Mouse (Mus musculus): ENCODE data around the gene Daxx. TPM values are rescaled to one million over a fixed set of nuclear protein-coding genes. Genes with fewer than 3 reads are reported as not detected.
"Not testable (repeated sequence)": the region's sequence is repeated elsewhere in the genome, so short reads cannot be mapped to it uniquely, and the experiment has no call there.

Daxx gene
- total RNA-seq, 2 experiments from 2014 or later: 25.4 to 26.3 TPM

DNA sequence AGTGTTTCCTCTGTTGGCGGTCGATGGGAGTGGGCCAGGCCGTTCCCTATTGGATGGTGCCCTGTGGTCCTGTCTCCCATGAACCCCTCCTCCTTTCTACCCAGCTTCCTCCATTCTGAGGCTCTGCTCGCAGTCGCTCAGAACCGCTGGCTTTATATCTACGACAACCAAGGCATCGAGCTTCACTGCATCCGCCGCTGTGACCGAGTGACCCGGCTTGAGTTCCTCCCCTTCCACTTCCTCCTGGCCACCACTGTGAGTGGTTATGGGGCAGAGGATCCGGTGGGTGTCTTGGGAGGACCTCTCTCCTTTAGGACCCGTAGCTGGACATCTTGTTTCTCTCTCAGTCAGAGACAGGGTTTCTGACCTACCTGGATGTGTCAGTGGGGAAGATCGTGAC is 34.2 kb downstream of the Daxx start:
- DNase-seq: no peak

DNA sequence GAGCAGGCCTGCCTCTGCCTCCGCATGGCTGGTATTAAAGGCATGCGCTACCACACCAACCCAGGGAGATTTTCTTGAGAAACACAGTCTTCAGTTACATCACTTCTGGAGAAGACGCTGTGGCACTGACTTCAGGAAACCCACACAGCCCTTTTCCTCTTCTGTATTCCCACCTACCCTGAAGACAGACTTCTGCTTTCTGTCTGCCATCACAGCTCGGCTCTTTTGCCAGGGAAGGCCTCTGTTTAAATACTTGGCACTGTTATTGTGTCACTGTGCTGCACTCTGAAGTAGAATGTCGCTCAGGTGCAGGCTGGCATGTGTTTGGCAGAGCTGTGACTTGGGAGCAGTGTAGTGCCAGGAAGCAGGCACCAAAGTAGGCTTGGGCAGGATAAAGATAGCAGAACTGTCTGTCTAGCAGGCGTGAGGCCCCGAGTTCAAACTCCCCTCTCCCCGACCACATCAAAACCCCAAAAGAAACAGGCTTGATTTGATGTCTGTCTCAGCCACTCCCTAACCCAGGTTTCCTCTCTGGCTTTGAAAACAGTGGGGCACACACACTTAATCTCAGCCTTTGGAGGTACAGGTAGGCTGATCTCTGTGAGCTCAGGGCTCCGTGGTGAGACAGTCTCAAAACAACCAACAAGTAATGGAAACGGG is 38.3 kb downstream of the Daxx start:
- no peak for DNase-seq

DNA sequence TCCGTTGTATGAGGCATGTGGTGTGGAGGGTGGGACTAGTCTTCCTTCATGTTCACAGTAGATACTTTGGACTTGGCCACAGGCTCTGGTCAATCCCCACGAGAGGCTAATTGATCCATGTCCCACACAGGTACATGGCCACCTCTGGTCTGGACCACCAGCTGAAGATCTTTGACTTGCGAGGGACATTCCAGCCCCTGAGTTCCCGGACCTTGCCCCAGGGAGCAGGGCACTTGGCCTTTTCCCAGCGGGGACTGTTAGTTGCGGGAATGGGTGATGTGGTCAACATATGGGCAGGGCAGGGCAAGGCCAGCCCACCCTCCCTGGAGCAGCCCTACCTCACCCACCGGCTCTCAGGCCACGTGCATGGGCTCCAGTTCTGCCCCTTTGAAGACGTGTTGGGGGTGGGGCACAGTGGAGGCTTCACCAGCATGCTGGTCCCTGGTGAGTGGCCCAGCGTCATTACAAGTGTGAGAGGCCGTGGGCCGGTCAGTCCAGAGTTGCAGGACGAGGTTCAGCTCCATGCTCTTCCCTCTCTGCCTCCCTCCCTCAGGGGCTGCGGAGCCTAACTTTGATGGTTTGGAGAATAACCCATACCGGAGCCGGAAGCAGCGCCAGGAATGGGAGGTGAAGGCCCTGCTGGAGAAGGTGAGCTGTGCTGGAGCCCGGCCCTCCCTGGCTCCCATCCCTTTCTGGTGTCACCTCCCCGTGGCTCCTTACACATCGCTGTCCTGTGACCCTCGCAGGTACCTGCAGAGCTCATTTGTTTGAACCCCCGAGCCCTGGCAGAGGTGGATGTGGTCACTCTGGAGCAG is 39.1 kb downstream of the Daxx start:
- DNase-seq: no peak

- peak; percentile 49 for DNase-seq
Observed at GRCm38 (mm10) chr17:33948905-33949537, 39.8 kb downstream of the Daxx start.

- no peak for DNase-seq
Observed at GRCm38 (mm10) chr17:33950131-33950625, 41.0 kb downstream of the Daxx start.

GRCm38 (mm10) chr17:33951021-33951946 is 42.1 kb downstream of the Daxx start, which contains the start of gene B3galt4:
Gene B3galt4 (minus strand): TSS chr17:33951488.
- DNase-seq: peak; percentile 89

DNA sequence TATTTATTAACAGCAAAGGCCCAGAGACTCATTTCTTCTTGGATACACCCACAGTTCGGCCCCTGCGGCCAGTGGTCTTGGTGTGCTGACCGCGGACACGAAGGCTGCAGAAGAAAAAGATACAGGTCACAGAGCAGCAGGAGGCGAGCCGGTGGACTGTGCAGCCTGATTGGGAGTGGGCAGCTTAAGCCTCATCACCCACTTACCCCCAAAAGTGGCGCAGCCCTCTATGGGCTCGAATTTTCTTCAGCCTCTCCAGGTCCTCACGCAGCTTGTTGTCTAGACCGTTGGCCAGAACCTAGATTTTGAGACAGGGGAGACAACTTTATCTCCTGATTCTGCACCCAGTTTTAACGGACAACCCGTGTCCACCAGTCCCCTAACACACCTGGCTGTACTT is 42.8 kb downstream of the Daxx start:
- DNase-seq: not testable (repeated sequence)

DNA sequence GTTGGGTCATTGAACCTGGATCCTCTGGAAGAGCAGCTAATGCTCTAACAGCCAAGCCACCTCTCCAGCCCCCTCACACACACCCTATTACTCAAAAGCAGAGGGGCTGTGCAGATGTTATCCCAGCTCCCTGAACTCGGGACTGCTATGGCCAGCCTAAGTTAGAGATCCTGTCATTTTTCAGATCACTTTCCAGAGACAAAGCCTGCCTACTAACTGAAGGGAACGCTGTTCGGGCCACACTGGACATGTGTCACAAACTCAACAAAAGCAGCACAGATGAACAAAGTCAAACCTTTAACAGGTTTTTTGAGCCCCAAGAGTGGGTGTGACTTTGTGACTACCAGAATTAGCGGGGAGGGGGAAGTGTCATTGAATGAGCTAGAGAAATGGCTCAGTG is 43.7 kb downstream of the Daxx start:
- no peak for DNase-seq

- DNase-seq: no peak
Observed at GRCm38 (mm10) chr17:33953310-33953709, 44.1 kb downstream of the Daxx start.

- no peak for DNase-seq
Observed at GRCm38 (mm10) chr17:33953961-33954565, 44.8 kb downstream of the Daxx start.

- DNase-seq: no peak
Observed at GRCm38 (mm10) chr17:33954646-33955554, 45.7 kb downstream of the Daxx start.

DNA sequence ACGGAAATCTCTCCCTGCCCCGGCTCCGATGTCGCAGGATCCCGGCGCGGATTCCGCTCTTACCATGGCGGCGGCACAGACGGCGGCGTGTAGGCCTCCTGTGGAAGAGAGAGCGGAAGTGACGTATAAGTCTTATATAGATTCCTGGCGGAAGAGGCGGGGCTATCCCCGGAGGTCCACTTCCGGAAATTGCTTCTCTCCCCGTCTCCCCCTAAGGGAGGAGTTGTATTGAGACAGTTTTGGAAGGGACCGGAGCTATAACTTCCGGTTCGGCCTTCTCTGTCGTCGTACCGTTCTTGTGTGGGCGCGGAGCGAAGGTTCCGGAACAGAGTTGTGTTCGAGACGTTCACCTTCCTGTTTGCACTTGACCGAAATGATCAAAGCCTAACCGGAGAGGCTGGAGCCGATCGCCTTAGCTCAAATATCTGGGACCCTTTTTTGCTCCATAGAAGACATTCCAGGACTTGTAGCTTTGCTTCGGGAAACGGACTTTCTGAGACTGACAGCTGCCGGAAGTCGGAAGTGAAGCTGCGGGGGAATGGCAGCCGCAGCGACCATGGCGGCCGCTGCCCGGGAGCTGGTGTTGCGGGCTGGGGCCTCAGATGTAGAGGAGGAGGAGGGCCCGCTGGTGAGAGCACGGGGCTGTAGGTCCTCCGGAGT is 46.5 kb downstream of the Daxx start, which contains the start of the genes Vps52 and Rps18:
Vps52 (plus strand) TSS at position 258 of the 660 bp plus-strand sequence.
Rps18 (minus strand) TSS at position 447 of the 660 bp plus-strand sequence.
- peak; percentile 96 for DNase-seq

- DNase-seq: no peak
Observed at GRCm38 (mm10) chr17:33956336-33956735, 47.1 kb downstream of the Daxx start.

- no peak for DNase-seq
Observed at GRCm38 (mm10) chr17:33957493-33957892, 48.3 kb downstream of the Daxx start.

GRCm38 (mm10) chr17:33958451-33958850 is 49.2 kb downstream of the Daxx start:
- no peak for DNase-seq

DNA sequence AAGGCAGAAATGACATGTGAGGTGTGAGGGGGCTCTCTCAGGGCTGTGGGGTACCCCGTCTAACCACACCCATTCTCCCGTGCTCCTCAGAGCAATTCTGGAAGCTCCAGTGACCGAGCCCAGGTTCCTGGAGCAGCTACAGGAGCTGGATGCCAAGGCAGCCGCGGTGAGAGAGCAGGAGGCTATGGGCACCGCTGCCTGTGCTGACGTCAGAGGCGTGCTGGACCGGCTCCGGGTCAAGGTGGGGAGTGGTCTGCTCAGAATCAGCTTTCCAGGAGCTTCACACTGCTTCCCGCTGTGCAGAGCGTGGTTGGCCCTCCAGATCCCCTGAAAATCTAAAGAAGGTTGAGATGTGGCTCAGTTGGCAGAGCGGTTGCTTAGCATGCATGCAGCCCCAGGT is 49.9 kb downstream of the Daxx start:
- no peak for DNase-seq

DNA sequence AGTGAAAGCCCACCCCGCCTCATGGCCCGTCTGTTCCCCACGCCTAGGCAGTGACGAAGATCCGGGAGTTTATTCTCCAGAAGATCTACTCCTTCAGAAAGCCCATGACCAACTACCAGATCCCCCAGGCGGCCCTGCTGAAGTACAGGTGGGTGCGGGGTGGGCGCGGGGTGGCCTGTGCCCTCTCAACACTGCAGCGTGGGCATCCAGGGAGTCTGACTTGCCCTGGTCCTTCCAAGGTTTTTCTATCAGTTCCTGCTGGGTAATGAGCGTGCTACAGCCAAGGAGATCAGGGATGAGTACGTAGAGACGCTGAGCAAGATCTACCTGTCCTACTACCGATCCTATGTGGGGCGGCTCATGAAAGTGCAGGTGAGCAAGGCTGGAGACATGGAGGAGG is 50.7 kb downstream of the Daxx start:
- no peak for DNase-seq

DNA sequence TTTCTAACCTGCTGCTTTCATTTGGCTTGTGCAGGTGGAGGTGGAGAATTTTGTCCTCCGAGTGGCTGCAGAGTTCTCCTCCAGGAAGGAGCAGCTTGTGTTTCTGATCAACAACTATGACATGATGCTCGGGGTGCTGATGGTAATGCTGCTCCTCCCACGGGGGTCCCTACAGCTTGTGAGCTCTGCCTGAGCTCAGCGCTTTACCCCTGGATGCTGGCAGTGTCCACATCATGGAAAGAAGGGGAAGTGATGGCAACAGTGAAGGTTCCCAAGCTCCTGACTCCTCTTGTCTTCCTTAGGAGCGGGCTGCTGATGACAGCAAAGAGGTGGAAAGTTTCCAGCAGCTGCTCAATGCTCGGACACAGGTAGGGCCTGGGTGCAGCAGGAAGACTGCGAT is 53.7 kb downstream of the Daxx start:
- peak; percentile 4 for DNase-seq

Data from adrenal gland, postnatal 10 days (tissue).